Mouse (Mus musculus) naive thymus-derived CD4-positive, alpha-beta T cell, adult 5 months (primary cell): ENCODE results near the gene Olfr488. TPM values are rescaled to one million over a fixed set of nuclear protein-coding genes. Genes with fewer than 3 reads are reported as not detected.

Experiments
- polyA plus RNA-seq: library from polyadenylated mRNA; unstranded; fragments of 100-300 nt; shearing (Covaris generic); gene quantifications from one replicate; pipeline ENCODE4 v1.2.1, GENCODE M21; 2017

The Olfr488 gene
- polyA plus RNA-seq = not detected

GRCm38 (mm10) chr7:108258247-108258646 lies at the start of gene Olfr488:
Gene Olfr488, minus strand, starts transcription at chr7:108258347.

GRCm38 (mm10) chr7:108288834-108289233 lies 30.7 kb upstream of the Olfr488 start, which contains the start of gene Olfr490:
Gene Olfr490, minus strand, starts transcription at chr7:108288934.

DNA sequence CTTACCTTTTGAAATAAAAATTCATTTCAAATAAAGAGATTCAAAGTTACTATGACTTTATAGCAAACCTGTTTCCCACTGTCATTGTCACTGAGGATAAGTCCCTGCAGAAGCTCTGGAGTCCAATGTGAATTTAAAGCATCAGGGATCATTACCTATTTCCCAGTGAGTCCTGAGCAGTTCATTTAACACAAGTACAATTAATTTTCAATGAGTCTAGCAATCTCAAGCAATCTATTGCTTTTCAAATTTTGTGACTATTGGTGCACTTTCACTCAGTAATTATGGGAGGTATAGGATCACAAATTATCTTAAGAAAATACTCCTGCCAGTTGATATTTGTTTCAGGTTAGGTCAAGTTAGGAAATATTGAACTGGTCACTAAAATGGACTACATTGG lies 43.6 kb downstream of the Olfr488 start, which contains the start of gene Olfr487:
TSS of gene Olfr487 (minus strand) at position 101 of the 400 bp plus-strand sequence.

Other genes with a start within 250 kb of the Olfr488 start
- gene Olfr478, start 224.4 kb downstream of the Olfr488 start, polyA plus RNA-seq = not detected
- gene Olfr479, start 207.7 kb downstream of the Olfr488 start, polyA plus RNA-seq = not detected
- not detected for gene Olfr480, start 191.0 kb downstream of the Olfr488 start, polyA plus RNA-seq
- not detected for gene Olfr481, start 178.5 kb downstream of the Olfr488 start, polyA plus RNA-seq
- gene Olfr482, start 160.8 kb downstream of the Olfr488 start, polyA plus RNA-seq = not detected
- gene Olfr483, start 157.5 kb downstream of the Olfr488 start, polyA plus RNA-seq = not detected
- gene Olfr484, start 130.9 kb downstream of the Olfr488 start, polyA plus RNA-seq = not detected
- gene Olfr485, start 98.5 kb downstream of the Olfr488 start, polyA plus RNA-seq = not detected
- gene Olfr486, start 85.6 kb downstream of the Olfr488 start, polyA plus RNA-seq = not detected
- gene Olfr487, start 43.7 kb downstream of the Olfr488 start, polyA plus RNA-seq = not detected
- gene Olfr490, start 30.6 kb upstream of the Olfr488 start, polyA plus RNA-seq = 0.50 TPM
- gene Olfr491, start 55.1 kb upstream of the Olfr488 start, polyA plus RNA-seq = not detected
- not detected for gene Olfr492, start 65.3 kb upstream of the Olfr488 start, polyA plus RNA-seq
- not detected for gene Olfr493, start 88.6 kb upstream of the Olfr488 start, polyA plus RNA-seq
- not detected for gene Olfr494, start 107.0 kb upstream of the Olfr488 start, polyA plus RNA-seq
- gene Olfr495, start 134.8 kb upstream of the Olfr488 start, polyA plus RNA-seq = not detected
- gene Olfr497, start 162.1 kb upstream of the Olfr488 start, polyA plus RNA-seq = not detected
- gene Olfr498, start 207.0 kb upstream of the Olfr488 start, polyA plus RNA-seq = not detected